Mouse (Mus musculus): ENCODE results near the gene Ppp1r15a.
"Not testable (repeated sequence)": the region's sequence is repeated elsewhere in the genome, so short reads cannot be mapped to it uniquely, and the experiment has no call there.

The Ppp1r15a gene

GRCm38 (mm10) chr7:45551512-45551883, 25.4 kb upstream of the Ppp1r15a start:
- in situ Hi-C loops (cut with MboI) = no loop called here

DNA sequence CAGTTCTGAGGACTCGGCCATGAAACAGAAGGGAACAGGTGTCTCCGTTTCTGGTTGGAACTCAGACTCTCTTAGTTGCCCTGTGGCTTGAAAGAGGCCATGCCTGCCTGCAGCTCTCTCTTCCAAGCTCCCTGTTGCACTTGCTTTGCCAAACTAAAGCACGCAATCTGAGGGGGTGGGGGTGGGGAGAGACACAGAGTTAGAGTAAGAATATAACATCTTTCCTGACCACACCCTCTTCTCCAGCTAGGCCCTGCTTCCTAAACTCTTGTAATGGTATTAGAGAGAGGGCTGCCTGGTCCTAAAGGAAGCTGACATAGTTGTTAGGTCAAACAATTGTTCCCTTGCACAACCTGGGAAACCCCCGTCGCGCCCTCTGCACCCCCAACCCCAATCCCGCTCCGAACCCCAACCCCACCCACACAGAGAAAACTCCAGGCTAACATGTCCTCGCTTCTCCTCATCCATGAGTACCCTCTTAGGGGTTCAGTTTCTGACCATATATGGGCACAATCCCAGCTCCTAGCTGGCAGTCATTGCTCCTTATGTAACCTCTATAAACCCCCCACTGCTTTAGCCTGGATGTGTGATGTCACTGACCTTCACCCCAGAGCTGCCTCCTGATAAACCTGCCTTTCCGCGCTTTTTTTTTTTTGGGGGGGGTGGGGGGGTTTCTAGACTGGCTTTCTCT, 24.9 kb upstream of the Ppp1r15a start:
- in situ Hi-C loops (cut with MboI) = no loop called here

GRCm38 (mm10) chr7:45549641-45550436, 23.8 kb upstream of the Ppp1r15a start:
- in situ Hi-C loops (cut with MboI) = no loop called here

GRCm38 (mm10) chr7:45544525-45544924, 18.5 kb upstream of the Ppp1r15a start:
- in situ Hi-C loops (cut with MboI) = no loop called here

GRCm38 (mm10) chr7:45540213-45540612, 14.1 kb upstream of the Ppp1r15a start:
- in situ Hi-C loops (cut with MboI) = no loop called here

GRCm38 (mm10) chr7:45539095-45539494, 13.0 kb upstream of the Ppp1r15a start:
- in situ Hi-C loops (cut with MboI) = no loop called here

DNA sequence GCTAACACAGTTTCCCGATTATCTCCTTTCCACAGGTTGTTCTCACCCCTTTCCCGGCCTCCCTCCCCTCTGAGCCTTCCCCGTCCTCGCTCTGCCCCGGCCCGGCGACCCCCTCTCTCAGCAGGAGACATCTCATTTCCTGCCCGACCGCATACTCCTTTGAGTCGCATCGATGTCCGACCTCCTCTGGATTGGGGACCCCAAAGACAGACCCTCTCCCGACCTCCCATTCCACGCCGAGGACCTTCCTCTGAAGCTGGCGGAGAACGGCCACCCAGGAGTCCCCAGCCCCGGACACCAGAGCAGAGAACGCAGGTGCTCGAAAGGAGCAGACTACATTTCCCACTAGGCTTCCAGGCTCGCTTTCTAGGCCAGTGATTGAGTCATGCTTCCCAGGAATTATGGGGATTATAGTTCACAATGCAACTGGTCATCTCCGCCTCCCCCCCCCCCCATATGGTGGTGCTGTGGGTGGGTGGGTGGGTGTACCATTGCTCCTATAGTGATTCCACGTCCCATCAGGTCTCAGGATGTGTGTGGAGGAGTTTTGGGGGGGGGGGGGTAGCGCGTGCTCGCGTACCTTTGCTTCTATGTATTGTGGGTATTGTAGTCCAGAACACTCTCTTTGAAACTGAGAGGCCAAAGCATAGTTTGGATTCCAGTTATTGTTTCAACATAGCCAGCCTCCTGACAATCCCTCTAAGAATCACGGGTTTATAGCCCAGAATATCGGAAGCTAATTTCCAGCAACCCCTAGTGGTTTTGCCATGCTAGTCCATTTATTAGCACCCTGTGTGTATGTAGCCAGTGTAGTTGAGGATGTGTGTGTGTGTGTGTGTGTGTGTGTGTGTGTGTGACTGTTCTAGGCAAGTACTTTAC, 12.3 kb upstream of the Ppp1r15a start:
- in situ Hi-C loops (cut with MboI) = no loop called here

- in situ Hi-C loops (cut with MboI) = no loop called here
Measured at GRCm38 (mm10) chr7:45537602-45538001, 11.5 kb upstream of the Ppp1r15a start.

GRCm38 (mm10) chr7:45535676-45536075, 9.6 kb upstream of the Ppp1r15a start:
- in situ Hi-C loops (cut with MboI) = no loop called here

- in situ Hi-C loops (cut with MboI) = no loop called here
Measured at GRCm38 (mm10) chr7:45530643-45531042, 4.6 kb upstream of the Ppp1r15a start.

GRCm38 (mm10) chr7:45529461-45529860, 3.4 kb upstream of the Ppp1r15a start:
- in situ Hi-C loops (cut with MboI) = no loop called here

DNA sequence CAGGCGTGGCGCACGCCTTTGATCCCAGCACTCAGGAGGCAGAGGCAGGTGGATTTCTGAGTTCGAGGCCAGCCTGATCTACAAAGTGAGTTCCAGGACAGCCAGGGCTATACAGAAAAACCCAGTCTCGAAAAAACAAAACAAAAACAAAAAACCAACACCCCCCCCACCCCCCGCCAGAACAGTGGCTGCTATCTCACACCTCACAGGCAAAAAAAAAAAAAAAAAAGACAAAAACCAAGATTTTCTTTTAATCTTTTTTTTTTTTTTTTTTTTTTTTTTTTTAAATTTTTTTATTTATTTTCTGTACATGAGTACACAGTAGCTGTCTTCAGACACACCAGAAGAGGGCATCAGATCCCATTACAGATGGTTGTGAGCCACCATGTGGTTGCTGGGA, 1.1 kb upstream of the Ppp1r15a start:
- in situ Hi-C loops (cut with MboI) = not testable (repeated sequence)

- in situ Hi-C loops (cut with MboI) = no loop called here
Measured at GRCm38 (mm10) chr7:45526474-45527120, 529 bp upstream of the Ppp1r15a start.

GRCm38 (mm10) chr7:45524841-45525621, 1.0 kb downstream of the Ppp1r15a start:
- in situ Hi-C loops (cut with MboI) = no loop called here

GRCm38 (mm10) chr7:45523678-45524170, 2.3 kb downstream of the Ppp1r15a start:
- in situ Hi-C loops (cut with MboI) = no loop called here

GRCm38 (mm10) chr7:45522957-45523676, 3.0 kb downstream of the Ppp1r15a start:
- in situ Hi-C loops (cut with MboI) = no loop called here

GRCm38 (mm10) chr7:45522194-45522752, 3.8 kb downstream of the Ppp1r15a start:
- in situ Hi-C loops (cut with MboI) = no loop called here

- in situ Hi-C loops (cut with MboI) = no loop called here
Measured at GRCm38 (mm10) chr7:45521728-45522184, 4.3 kb downstream of the Ppp1r15a start.

GRCm38 (mm10) chr7:45520605-45521004, 5.5 kb downstream of the Ppp1r15a start:
- in situ Hi-C loops (cut with MboI) = no loop called here
